Mouse (Mus musculus): Measurements from ENCODE around the gene Sfmbt2.

DNA sequence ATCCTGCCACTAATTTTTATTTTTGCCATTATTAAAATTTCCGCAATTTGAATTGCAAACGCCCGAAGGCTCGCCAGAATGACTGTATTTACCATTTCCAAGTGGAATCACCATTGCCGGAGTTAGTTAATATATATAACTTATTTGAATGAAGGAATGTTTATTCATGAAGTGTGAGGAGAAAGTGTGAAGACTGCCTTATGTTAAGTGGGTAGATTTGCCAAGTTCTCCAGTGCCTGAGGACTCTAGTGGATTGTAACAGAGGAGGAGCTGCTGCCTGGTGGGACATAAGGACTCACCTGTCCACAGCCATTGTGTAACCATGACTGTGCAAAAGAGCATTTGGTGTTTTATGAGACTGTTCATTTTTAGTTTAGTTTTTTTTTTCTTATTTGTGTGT, 39.8 kb downstream of the Sfmbt2 start:
- TF ChIP-seq CTCF (IDR thresholded peaks at IDR 0.05) (no peak), EP300 (IDR thresholded peaks at IDR 0.05) (no peak)
